Mouse (Mus musculus) CH12.LX (cell line): ENCODE measurements around the gene Cxcl13. TPM values are rescaled to one million over a fixed set of nuclear protein-coding genes. Genes with fewer than 3 reads are reported as not detected.

Experiments
- DNase-seq: peaks from one replicate; pipeline ENCODE4 v3.0.0-alpha.2; 2013; ENCODE audit errors: extremely low read depth
- H3K27ac ChIP-seq: 2 replicates; pipeline ENCODE4 v1.5.1; 2012; ENCODE audit warnings: low read depth, mild to moderate bottlenecking, control low read depth, moderate library complexity; ENCODE audit not compliant: insufficient read depth
- H3K27me3 ChIP-seq: replicated peaks from 2 replicates; pipeline ENCODE3; 2012; ENCODE audit warnings: inconsistent platforms
- H3K36me3 ChIP-seq, 2 experiments: replicated peaks in 1 of 2; 2 replicates each; pipeline versions ENCODE3 to v1.6.1; 2012; ENCODE audit warnings: inconsistent platforms in 1 of 2, low read length in 1 of 2, mild to moderate bottlenecking in 1 of 2, mixed read lengths in 1 of 2, moderate library complexity in 1 of 2; ENCODE audit not compliant: control insufficient read depth in 1 of 2, insufficient read depth in 1 of 2
- H3K4me1 ChIP-seq, 2 experiments: 2 replicates each; pipeline ENCODE4 v1.6.1; 2012; ENCODE audit warnings: inconsistent platforms in 1 of 2, moderate library complexity in 1 of 2; ENCODE audit not compliant: insufficient read depth in 2 of 2, control insufficient read depth in 1 of 2
- H3K4me2 ChIP-seq: 2 replicates; pipeline ENCODE4 v1.6.1; 2012; ENCODE audit warnings: low read depth, mild to moderate bottlenecking, control low read depth; ENCODE audit not compliant: poor library complexity, insufficient read depth, severe bottlenecking
- H3K4me3 ChIP-seq, 3 experiments: fragments of 150-350 bp in 1 of 3; sonication (generic) in 1 of 3; replicated peaks in 1 of 3; 2 replicates each; pipeline versions ENCODE3 to v1.5.1; 2011 to 2012; ENCODE audit warnings: low read depth in 2 of 3, low read length in 2 of 3, mild to moderate bottlenecking in 2 of 3, moderate library complexity in 2 of 3, control low read depth in 1 of 3, improper control_type of control experiment in 1 of 3, inconsistent platforms in 1 of 3, mixed read lengths in 1 of 3; ENCODE audit not compliant: poor library complexity in 1 of 3
- H3K79me2 ChIP-seq: replicated peaks from 2 replicates; pipeline ENCODE4 v1.6.1; 2012; ENCODE audit warnings: mild to moderate bottlenecking, moderate library complexity; ENCODE audit not compliant: control insufficient read depth, poor library complexity, insufficient read depth, severe bottlenecking; ENCODE audit errors: extremely low read depth
- H3K9ac ChIP-seq: 2 replicates; pipeline ENCODE4 v1.6.1; 2012; ENCODE audit warnings: low read depth, mild to moderate bottlenecking, control low read depth, moderate library complexity; ENCODE audit not compliant: insufficient read depth
- H3K9me3 ChIP-seq: replicated peaks from 2 replicates; pipeline ENCODE3; 2012; ENCODE audit warnings: low read length, inconsistent platforms, mixed read lengths
- CHD2 ChIP-seq: IDR thresholded peaks from 2 replicates; pipeline ENCODE4 v1.6.1; 2011; ENCODE audit warnings: low read length, improper control_type of control experiment
- CTCF ChIP-seq, 2 experiments: IDR thresholded peaks in 1 of 2; conservative IDR thresholded peaks in 1 of 2; 2 replicates each; pipeline ENCODE4 v1.5.1; 2011 to 2012; ENCODE audit warnings: low read depth in 2 of 2, low read length in 2 of 2, improper control_type of control experiment in 1 of 2, inconsistent platforms in 1 of 2, mild to moderate bottlenecking in 1 of 2, moderate library complexity in 1 of 2
- ELF1 ChIP-seq: IDR thresholded peaks from 2 replicates; pipeline ENCODE4 v1.6.1; 2014; ENCODE audit warnings: low read depth, mild to moderate bottlenecking, inconsistent platforms, low read length, improper control_type of control experiment
- GABPA ChIP-seq: IDR thresholded peaks from 2 replicates; pipeline ENCODE4 v1.6.1; 2012; ENCODE audit warnings: low read depth, low read length, improper control_type of control experiment, inconsistent platforms; ENCODE audit not compliant: insufficient replicate concordance
- HCFC1 ChIP-seq: IDR thresholded peaks from 2 replicates; pipeline ENCODE4 v1.6.1; 2012; ENCODE audit warnings: low read depth, mild to moderate bottlenecking, inconsistent platforms, low read length, improper control_type of control experiment
- JUN ChIP-seq: IDR thresholded peaks from 2 replicates; pipeline ENCODE4 v1.6.1; 2011; ENCODE audit warnings: low read depth, mild to moderate bottlenecking, low read length, improper control_type of control experiment, moderate library complexity; ENCODE audit not compliant: insufficient read depth
- JUND ChIP-seq: conservative IDR thresholded peaks from 2 replicates; pipeline ENCODE4 v1.6.1; 2011; ENCODE audit warnings: low read depth, low read length, improper control_type of control experiment
- MAX ChIP-seq: IDR thresholded peaks from 2 replicates; pipeline ENCODE4 v1.6.1; 2011; ENCODE audit warnings: low read length, improper control_type of control experiment
- NELFE ChIP-seq: IDR thresholded peaks from 2 replicates; pipeline ENCODE4 v1.6.1; 2011; ENCODE audit warnings: low read depth, low read length, improper control_type of control experiment
- NRF1 ChIP-seq: IDR thresholded peaks from 2 replicates; pipeline ENCODE4 v1.6.1; 2014; ENCODE audit warnings: low read depth, mild to moderate bottlenecking, inconsistent platforms, low read length, improper control_type of control experiment, moderate library complexity
- POLR2AphosphoS2 ChIP-seq: IDR thresholded peaks from 2 replicates; pipeline ENCODE4 v1.6.1; 2011; ENCODE audit warnings: low read depth, low read length, improper control_type of control experiment
- RAD21 ChIP-seq: IDR thresholded peaks from 2 replicates; pipeline ENCODE4 v1.6.1; 2011; ENCODE audit warnings: low read depth, mild to moderate bottlenecking, low read length, improper control_type of control experiment, moderate library complexity
- SMC3 ChIP-seq: IDR thresholded peaks from 2 replicates; pipeline ENCODE4 v1.6.1; 2011; ENCODE audit warnings: low read depth, low read length, improper control_type of control experiment
- USF1 ChIP-seq: IDR thresholded peaks from 2 replicates; pipeline ENCODE4 v1.6.1; 2014; ENCODE audit warnings: low read depth, mild to moderate bottlenecking, inconsistent platforms, low read length, improper control_type of control experiment
- ZC3H11A ChIP-seq: IDR thresholded peaks from 2 replicates; pipeline ENCODE4 v1.6.1; 2012; ENCODE audit warnings: low read depth, mild to moderate bottlenecking, inconsistent platforms, low read length, improper control_type of control experiment
- ZKSCAN1 ChIP-seq: IDR thresholded peaks from 2 replicates; pipeline ENCODE4 v1.6.1; 2012; ENCODE audit warnings: low read depth, inconsistent platforms, low read length, improper control_type of control experiment, borderline replicate concordance
- ZMIZ1 ChIP-seq: IDR thresholded peaks from 2 replicates; pipeline ENCODE4 v1.6.1; 2012; ENCODE audit warnings: low read depth, mild to moderate bottlenecking, inconsistent platforms, low read length, improper control_type of control experiment
- ZNF384 ChIP-seq: IDR thresholded peaks from 2 replicates; pipeline ENCODE4 v1.6.1; 2012; ENCODE audit warnings: low read depth, low read length, improper control_type of control experiment, inconsistent platforms
- dilution Hi-C: fragments of 300-500 bp; cut with MboI; formaldehyde crosslinking; loops from 2 replicates; pipeline ENCODE4 v1.14.3; 2020; ENCODE audit warnings: low sequenced_read_pairs; ENCODE audit not compliant: extremely low pct_unique_long_range_greater_than_20kb, extremely low pct_ligation_motif_present
- in situ Hi-C: fragments of 300-500 bp; cut with MboI; formaldehyde crosslinking; loops from 3 replicates; pipeline ENCODE4 v1.14.3; 2019; ENCODE audit warnings: low sequenced_read_pairs, low pct_ligation_motif_present, low pct_unique_long_range_greater_than_20kb, mixed read lengths
- polyA plus RNA-seq: library from polyadenylated mRNA; unstranded; fragments of >175 nt; gene quantifications from 2 replicates; pipeline ENCODE4 v1.2.1, GENCODE M21; 2012; ENCODE audit warnings: low read depth; ENCODE audit not compliant: insufficient read length
- total RNA-seq, 2 experiments: library from RNA; depleted of rRNA; stranded (reverse); fragments of 300-350 nt in 1 of 2; fragments of >200 nt in 1 of 2; gene quantifications; 2 replicates each; pipeline ENCODE4 v1.2.3; 2012 to 2014

Gene Cxcl13
- total and polyA plus RNA-seq, 3 experiments, result not detected

GRCm38 (mm10) chr5:95949946-95950701 lies 6.6 kb upstream of the Cxcl13 start:
- Histone ChIP-seq H3K9me3 (no peaks in the 10 kb centered on the region), H3K27ac (no peak overlapping the region), H3K4me2 (no peak overlapping the region; the same call in 1 of the 2 replicates), H3K9ac (no peak overlapping the region), H3K36me3 (no peaks in the 10 kb centered on the region), H3K27me3 (no peaks in the 10 kb centered on the region), H3K4me1 (no peaks in the 10 kb centered on the region), H3K4me3 (no peak overlapping the region), H3K79me2 (no peaks in the 10 kb centered on the region)
- TF ChIP-seq CHD2 (no peak), GABPA (no peak), ZMIZ1 (no peak), HCFC1 (no peak), CTCF (conservative IDR thresholded peaks at IDR 0.05 in 1 of 2, IDR thresholded peaks at IDR 0.05 in 1 of 2; ENCODE audit: low read depth in 2 of 2, low read length in 2 of 2) (peak; percentile 43 to 86), ZNF384 (no peak), USF1 (no peak), ZKSCAN1 (no peak), SMC3 (peak; percentile 78), ZC3H11A (0 out of 2 replicates have a peak, but pooled peaks have one; percentile 1), RAD21 (peak; percentile 92), JUND (no peak), MAX (no peak), NRF1 (no peak), NELFE (no peak)
- peak; percentile 71 for DNase-seq
- in situ Hi-C loops, result no loop called here
- dilution Hi-C loops, result no loop called here

- in situ Hi-C loops (no loop called here), dilution Hi-C loops (no loop called here)
- H3K27me3 ChIP-seq, result no peaks in the 10 kb centered on the region
- H3K79me2 ChIP-seq, result no peaks in the 10 kb centered on the region
- H3K4me3 ChIP-seq, result no peak overlapping the region
- H3K9me3 ChIP-seq, result no peaks in the 10 kb centered on the region
- DNase-seq, result peak; percentile 39
- no peaks in the 10 kb centered on the region for H3K36me3 ChIP-seq
- H3K4me1 ChIP-seq, result 0 out of 4 replicates have a peak, but pooled peaks cover 0 to 4% of the 10 kb centered on the region in 2 experiments
- no peak overlapping the region for H3K9ac ChIP-seq
- no peak overlapping the region for H3K4me2 ChIP-seq
- no peak overlapping the region for H3K27ac ChIP-seq
- TF ChIP-seq ELF1, result no peak
- TF ChIP-seq POLR2AphosphoS2, result no peak
- 0 out of 2 replicates have a peak, but pooled peaks have one; percentile 6 for TF ChIP-seq JUND
- no peak for TF ChIP-seq GABPA
- 0 out of 2 replicates have a peak, but pooled peaks have one; percentile 31 for TF ChIP-seq JUN
Observed at GRCm38 (mm10) chr5:95964940-95965339, 8.2 kb downstream of the Cxcl13 start.
